Mouse (Mus musculus): ENCODE data around the gene Tedc1.

DNA sequence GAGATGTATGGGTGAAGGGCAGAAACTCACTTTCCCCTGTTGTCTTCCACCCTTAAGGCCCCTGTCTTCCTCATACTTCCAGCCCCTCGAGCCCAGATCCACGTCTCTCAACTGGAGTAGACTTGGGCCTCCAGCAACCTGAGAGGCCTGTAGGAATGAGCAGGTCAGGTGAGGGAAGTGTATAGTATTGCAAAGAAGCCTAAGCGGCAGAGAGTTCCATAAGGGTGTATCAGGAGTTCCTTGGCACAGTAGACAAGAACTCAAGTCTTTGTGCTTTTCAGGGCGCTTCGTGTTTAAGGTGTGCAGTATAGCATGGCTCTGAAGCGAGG is 1.5 kb upstream of the Tedc1 start:
- no peak for TF ChIP-seq CTCF (IDR thresholded peaks at IDR 0.05)
- no peak for TF ChIP-seq EP300 (IDR thresholded peaks at IDR 0.05)

All from lung, postnatal 0 days (tissue).